Mouse (Mus musculus) MN1 (cell line): ENCODE results near the gene Rer1.
"Not testable (repeated sequence)": the region's sequence is repeated elsewhere in the genome, so short reads cannot be mapped to it uniquely, and the experiment has no call there.

Experiments
- DNase-seq: peaks from one replicate; pipeline ENCODE4 v3.0.0-alpha.2; 2016; ENCODE audit warnings: low spot score

Rer1 gene

DNA sequence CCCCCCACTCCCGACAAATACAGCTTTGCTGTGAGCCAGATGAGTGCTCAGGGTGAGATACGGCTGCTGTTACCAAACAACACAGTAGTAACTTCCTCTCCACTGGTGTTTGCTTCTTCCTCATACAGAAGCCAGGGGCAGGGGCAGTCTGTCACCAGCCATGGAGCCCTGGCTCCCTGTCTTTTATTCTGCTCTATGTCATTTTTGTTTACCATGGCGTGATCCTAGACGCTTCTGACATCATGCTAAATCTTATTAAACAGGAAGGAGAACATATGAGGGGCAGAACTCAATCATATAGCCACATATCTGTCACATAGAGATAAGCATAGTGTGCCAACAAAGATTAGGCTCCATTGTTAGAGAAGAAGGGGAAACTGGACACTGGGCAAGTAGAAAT lies 30.4 kb upstream of the Rer1 start:
- DNase-seq: no peak

DNA sequence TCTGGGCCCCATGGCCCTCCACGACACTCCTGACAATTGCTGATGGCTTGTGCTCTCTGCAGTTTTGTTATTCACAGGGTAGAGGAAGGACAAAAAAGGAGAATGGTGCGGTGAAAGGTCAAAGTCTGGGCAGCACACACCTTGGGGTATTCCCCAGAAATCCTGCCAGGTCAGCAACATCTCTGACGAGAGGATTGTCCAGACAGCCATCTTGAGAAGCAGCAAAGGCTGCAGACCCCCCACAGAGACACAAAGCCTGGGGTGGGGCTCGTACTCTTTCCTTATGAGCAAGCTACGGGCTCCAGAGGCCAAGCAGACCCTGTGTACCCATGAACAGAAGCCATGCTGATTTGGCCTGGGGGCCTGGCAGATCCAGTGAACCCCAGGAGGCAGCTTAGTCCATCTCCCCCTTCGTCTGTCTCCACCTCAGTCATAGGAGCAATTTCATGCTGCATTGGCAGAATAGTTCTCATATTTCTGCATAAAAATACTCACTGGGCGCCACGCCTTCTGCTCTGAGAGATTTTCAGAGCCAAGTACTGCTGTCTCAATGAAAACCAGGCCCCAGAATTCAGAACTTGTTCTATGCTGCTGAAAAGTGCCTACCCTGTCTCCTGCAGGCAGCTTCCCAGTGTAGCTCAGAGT lies 27.7 kb upstream of the Rer1 start:
- no peak for DNase-seq

DNA sequence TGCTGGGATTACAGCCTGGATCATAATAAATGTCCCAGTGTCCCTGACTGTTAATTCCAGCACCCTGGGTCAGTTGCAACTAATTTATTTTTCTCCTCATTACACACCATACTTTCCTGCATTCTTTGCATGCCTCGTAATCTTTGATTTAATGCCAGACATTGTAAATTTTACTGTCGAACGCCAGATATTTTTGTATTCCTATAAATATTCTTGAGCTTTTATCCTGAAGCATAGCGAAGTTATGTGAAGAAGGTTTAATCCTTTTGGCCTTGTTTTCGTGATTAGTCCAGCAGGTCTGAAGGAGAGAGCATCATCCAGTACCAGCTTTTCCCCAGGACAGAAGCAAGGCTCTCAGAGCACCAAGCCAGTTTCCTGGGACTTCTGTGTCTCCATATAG lies 23.3 kb upstream of the Rer1 start:
- no peak for DNase-seq

DNA sequence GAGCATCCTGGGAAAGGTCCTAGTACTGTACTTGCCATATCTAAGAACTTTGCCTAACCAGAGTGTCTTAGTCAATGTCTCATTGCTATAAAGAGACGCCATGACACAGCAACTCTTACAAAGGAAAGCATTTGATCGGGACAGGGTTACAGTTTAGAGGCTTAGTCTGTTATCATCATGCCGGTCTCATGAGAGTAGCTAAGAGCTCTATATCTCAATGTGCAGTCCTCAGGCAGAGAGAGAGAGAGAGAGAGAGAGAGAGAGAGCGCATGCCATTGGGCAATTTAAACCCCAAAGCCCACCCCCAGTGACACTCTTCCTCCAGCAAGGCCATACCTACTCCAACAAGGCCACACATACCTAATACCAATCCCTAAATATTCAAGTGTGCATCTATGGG lies 21.7 kb upstream of the Rer1 start:
- no peak for DNase-seq

DNA sequence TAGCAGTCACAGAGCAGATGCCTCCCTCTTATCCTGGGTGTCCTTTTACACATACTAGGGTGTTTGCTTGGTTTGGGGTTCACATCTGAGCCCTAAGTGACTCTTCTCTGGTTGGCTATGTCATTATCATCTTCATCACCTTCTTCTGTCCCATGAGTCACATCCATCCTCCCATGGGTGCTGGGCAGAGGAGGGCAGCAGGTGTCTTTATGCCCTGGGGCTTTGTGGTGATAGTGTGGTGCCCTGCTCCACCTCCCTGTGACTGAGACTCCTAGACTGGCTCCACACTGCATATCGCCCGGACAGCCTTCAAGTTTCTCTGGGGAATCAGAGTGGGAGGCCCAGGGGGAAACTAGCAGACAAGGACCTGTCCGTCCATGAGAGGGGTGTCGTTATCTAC lies 12.4 kb upstream of the Rer1 start:
- no peak for DNase-seq

DNA sequence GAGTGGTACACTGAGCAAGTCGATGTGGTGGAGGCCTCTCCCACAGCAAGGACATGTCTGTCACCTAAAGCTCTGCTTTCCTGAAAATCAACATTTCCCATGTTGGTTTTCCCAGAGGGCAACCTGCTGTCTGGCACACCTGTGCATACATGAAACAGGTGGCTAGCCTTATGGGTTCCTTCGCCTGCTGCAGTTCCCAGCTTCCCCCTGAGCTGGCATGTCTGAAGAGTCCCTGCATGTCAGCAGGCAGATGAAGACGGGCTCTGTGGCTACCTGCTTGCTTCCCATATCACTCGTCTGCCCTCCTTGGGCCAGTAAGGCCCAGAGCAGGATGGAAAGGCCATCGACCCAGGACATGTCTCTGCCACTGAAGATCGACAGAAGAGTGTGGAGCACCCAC lies 11.3 kb upstream of the Rer1 start:
- no peak for DNase-seq

DNA sequence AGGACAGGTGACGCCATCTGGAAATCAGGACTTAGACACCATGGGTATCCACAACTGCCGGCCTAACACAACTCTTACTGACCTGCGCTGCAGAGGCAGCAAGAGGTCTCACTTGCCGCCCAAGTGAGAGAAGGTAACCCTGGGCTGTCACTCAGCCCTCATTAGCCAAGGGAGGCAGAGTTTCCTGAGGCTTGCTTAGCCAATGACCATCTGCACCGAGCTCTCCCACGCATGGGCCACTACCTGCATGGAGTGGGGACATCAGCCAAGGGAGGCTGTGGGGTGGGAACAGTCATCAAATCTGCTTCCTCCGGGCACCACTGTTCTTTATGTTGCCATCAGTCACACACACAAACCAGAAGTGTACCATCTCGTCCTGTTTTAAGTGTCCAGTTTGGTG lies 9.8 kb upstream of the Rer1 start:
- DNase-seq: no peak

DNA sequence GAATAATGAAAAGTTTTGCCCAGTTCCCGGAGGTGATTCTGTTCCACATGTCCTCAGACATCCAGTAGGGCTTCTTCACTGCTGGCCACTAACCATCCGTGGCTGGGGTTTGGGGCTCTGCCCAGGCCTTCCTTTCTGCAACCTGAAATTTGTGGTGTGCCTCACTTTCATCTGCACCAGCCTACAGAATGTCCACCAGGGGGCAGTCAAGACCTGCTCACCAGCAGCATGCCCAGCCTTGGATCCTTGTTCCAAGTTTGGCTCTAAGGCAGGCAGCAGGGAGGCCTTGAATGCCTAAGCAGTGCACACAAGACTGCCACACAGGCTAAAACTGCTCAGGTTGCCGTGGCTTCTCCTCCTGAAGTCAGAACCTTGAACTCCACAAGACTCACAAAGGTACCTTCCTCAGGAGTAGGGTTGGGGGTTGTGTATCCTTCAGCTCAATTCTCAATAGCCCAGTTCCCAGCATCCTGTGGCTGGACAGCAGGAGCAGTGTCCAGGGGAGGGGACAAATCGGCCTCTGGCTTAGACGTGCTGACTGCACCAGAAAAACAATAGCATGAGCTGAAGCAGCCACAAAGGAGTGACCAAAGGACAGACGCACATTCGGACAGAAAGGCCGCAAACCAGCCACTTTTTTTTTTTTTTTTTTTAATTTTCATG lies 9.2 kb upstream of the Rer1 start:
- peak; percentile 89 for DNase-seq

DNA sequence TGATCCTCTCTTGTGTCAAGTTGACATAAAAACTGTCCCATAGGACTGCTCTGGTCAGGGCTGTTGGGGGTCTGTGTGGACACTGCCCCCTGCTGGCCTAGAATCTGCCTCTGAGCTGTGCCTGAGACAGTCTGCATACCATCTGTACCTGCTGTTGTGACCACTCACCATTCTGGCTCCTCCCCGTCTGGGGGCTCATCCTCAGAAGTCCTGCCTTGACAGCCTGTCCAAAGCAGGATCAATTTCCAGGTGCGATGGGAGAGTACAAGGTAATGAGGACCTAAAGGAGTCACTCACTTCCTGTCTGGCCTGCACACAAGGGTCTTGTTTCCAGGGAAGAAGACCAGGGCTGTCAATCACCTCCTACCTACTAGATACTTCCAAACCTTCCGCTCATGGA lies 8.4 kb upstream of the Rer1 start:
- DNase-seq: peak; percentile 54

DNA sequence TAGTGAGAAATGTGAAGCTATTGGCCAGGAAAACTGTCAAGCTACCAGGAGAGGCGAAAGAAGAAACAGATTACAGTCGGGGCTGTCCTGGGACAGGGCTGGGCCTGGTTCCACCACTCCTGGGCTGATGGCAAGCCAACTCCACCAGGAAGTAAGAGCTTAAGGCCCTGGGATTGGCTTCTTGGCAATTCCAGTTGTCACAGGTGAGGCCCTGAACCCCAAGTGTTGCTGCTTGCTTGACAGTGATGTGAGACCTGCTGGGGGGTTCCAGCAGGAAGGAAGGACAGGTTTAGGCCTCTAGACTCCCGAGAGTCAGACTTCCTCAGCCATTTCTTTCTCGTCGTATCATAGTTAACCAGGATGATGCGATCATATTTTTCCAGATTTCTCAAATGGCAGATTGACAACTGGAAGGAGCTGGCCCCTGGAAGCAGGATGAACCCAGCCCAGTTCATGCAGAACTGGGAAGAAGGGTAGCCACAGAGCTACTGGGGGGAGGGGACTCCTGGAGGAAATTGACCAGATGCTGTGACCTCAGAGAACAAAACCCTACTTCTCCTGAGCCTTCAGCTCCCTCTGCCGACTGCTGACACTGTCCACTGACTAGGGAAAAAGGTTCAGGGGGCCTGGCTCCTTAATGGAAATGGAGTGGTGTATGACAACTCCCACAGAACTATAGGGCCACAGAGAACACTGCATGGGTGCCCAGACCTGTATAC lies 7.4 kb upstream of the Rer1 start:
- DNase-seq: peak; percentile 55

DNA sequence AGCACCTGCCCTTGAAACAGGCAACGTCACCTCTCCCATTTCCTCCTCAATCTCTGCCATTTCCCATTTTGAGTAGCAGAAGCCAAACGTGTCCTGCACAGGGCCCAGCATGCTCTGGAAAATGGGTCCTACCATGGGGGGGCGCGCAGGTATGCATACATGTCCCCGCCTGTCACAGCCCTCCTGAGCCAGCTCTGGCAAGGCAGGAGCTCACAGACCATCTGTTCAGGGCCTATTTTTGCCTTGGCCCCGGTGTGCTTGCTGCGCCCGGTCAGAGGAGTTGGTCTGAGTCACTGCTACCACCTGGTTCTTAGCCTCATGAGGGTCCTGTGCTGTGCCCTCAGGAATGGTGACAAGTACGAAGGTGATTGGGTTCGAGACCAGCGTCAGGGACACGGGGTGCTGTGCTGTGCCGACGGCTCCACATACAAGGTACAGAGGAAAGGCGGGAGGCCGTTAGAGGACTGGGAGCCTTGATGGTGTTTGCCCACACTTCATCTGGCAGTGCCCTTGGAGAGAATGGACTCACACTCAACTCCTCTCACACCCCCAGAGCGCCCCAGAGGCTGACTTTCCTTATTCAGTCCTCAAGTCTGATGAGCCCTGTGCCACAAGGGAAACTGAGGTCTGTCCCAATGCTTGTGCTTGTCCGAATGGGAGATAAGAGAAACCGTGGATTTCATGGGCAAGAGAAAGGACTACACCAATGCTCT lies 6.7 kb upstream of the Rer1 start:
- DNase-seq: no peak

DNA sequence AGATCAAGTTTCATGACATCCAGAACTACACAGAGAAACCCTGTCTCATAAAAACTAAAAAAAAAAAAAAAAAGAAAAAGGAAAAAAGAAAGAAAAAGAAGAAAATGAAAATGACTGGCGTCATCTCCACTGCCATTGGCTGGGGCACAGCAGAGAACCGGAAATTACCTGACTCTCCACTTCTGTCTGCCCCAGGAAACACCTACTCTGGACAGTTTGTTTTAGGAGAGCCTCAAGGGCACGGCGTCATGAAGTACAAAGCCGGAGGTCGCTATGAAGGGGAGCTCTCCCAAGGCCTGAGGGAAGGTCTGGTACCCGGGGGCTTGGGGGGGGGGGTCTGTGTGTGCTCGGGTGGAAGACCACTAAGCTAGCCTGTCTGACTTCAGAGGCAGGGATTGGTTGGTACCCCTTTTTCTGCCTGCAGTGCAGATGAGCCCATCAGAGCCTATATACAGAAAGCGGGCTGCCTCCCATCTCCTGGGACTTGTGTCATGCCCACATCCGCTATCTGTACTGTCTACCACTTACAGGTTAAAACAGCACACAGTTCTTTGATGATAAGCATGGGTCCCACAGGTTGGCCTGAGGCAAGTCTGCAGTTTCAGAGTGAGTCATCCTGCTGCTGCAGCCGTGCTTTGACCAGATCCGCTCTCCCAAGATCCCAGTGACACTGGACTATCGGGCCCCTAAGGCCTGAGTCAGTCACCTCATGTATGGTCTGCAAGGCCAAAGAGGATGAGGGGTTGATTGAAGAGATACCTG lies 4.7 kb upstream of the Rer1 start:
- DNase-seq: no peak

DNA sequence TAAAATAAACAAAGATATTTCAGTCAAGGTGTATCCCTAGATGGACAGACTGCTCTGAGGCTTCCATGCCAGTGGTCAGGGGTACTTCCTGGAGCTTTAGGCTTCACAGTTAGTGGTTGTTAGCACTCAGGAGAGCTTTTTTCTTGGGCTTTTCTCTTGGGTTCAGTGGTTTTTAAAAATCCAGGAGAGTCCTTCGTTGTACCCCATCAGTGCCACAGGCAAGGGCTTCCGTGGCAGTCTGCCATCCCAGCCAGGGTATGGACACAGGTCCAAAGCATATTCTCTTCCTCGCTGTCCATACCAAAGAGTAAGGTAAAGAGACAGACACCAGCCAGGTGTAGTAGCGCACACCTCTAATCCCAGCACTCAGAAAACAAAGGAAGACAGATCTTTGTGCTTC lies 4.0 kb upstream of the Rer1 start:
- no peak for DNase-seq

DNA sequence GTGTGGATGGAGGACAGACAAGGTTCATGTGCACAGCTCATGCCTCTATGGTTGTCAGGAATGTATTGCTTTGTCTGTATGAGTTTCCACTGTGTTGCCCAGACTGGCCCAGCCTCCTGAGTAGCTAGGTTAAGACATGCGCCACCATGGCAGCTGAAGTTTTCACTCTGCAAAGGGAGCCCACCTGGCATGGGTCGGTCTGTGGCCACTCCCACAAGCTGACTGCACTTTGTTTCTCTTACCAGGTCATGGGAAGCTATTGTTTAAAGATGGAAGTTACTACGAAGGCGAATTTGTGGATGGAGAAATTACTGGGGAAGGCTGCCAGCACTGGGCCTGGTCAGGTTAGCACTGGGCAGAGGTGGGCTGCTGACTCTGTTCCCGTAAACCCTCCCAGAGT lies 3.1 kb upstream of the Rer1 start:
- DNase-seq: no peak

DNA sequence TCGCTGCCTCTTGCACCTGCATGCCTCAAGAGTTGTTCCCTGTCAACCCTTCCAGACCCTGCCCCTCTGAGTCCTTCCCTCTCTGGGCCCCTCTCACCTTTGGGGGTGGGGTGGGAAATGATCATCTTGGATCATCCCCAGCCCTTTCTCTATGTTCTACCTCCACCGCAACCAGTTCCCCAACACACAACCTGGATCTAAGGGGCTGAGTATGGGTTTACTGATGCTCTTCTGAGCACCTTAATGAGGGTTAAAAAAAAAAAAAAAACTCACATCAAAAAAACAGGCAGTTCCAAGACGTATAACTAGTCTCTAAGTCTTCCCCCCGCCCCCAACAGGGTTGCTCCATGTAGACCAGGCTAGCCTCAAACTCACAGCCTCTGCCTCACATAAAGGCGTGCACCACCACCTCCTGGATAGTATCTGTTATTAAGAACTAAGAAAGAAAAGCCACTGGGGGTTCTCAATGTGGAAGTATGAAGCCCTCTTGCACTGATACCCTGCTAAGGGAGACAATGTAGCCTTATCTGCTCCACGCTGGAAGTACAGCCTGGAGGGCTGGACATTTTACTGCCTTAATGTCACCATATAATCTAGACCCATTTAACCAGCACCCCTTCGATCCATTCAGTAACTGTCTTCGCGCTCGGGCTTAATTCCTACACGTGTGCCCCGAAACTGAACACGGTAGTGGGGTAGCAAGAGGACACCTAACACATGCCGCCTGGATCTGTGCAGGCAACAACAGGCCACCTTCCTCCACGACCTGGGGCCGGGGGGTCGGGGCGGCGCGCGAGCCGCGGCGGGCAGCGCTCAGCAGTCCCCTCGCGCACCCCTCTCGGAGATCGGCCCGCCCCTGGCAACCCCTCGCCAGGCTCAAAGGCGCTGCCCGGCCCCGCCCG lies 725 bp downstream of the Rer1 start:
- DNase-seq: no peak

DNA sequence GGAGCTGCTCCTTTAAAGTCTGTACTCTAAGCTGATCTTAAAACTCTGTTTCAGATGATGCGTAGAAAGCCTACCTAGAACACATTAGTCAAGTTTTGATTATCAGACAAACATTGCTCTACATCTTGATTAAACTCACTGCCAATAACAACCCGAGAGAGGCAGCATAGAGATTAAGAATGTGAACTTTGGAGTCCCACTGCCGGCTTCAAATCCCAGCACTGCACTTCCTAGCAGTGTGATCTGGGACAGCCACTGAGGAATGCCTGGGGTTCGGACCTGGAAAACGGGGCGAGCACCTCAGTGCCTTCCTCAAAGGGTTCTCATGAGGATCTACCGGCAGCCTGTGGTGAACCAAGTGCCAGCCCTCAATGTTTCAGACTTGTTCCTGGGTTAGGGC lies 1.8 kb downstream of the Rer1 start:
- no peak for DNase-seq

DNA sequence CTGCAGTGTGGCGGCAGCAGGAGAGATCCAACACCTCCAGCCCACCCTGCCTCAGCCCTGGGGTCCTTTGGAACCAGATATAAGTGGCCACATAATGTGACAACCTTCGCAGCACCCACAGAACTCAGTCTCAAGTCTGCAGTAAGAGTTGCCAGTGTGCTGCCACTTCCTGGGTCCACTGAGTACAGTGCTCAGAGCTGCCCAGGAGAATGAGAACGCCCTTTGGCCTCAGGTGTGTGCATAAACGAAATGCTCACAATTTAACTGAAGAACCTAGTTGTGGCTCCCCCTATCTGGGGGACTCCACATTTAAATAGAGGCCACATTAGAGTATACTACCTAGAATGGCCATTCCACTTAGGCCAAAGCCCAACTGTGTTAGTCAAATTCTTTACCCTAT lies 2.6 kb downstream of the Rer1 start:
- no peak for DNase-seq

DNA sequence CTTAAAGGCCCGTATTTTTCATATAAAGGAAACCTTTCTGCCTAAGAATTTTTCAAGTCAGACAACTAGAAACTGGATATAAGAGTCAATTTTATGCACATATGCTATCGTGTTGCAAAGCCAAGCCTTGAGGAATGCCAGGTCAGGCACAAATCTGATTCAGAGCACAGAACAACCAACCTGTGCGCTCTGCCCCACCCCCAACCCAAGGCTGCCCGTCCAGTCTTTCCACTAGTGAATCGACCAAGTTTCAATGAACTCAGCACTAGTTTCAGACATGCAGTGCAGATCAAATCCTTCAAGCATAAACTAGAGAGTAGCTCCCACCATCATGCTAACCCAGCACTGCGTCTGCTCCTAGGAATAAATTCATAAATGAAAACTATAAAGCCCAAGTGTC lies 6.5 kb downstream of the Rer1 start:
- DNase-seq: no peak

DNA sequence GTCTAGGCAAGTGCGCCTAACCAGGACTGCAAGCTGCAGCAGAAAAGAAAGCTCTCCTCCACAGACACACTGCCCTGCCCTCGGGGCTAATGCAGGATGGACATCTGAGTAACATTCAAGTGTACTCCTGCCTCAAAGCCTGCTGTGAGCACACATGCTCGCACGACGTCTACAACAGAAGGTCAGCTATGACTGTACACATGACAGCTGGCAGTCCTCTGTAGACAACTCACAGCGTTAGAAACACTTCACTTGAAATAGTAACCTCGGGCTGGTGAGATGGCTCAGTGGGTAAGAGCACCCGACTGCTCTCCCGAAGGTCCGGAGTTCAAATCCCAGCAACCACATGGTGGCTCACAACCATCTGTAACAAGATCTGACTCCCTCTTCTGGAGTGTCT lies 7.4 kb downstream of the Rer1 start:
- DNase-seq: not testable (repeated sequence)

DNA sequence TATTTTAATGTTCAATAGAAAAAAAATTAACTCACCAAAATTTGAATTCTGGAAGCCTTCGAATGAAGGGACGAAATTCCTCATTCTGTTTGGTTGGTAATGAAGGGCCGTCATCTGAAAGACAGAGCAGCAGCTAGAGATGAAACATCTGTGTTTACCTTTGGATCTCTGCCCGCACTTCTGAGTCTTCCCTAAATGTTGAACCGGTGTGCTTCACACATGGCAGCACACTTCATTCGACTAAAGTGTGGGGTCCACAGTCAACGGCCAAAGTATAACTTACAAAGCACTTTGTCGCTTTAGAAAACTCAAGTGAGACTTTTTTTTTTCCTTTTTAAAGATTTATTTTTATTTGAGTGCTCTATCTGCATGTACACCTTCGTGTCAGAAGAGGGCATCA lies 9.5 kb downstream of the Rer1 start:
- DNase-seq: no peak

DNA sequence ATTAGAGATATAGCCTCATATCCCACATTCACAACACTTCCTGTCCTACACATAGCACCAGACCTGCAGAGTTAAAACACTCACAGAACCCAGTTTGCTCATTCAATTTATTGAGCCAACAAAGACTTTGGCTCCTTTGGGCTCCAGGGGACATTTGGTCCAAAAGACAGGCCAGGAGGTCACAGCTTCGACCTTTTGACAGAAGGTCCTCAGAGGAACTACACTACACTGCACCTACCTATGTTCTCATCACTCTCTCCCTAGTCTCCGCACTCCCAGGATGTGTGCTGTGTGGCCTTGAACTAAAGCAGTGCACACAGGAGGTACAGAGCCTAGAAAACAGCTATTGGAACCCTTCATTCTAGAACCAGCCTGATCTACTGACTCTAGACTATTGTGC lies 10.4 kb downstream of the Rer1 start:
- DNase-seq: no peak
